Mouse (Mus musculus) embryonic facial prominence, embryonic 11.5 days (tissue): ENCODE data around the gene Cldnd2. TPM values are rescaled to one million over a fixed set of nuclear protein-coding genes. Genes with fewer than 3 reads are reported as not detected.

Source experiments
- ATAC-seq: fragments of 200-750 bp; cut with Nextera tagmentation; replicated peaks from 2 replicates; pipeline ENCODE4 v1.8.0; 2017; ENCODE audit warnings: low read depth; ENCODE audit not compliant: insufficient number of reproducible peaks, low FRiP score, low TSS enrichment
- DNase-seq: peaks from one replicate; pipeline ENCODE4 v3.0.0-alpha.2; 2015; ENCODE audit warnings: low spot score
- H3K27ac ChIP-seq: fragments of 300-500 bp; sonication (generic); replicated peaks from 2 replicates; pipeline ENCODE4 v1.5.1; 2014; ENCODE audit warnings: mild to moderate bottlenecking, low read depth, low read length, control low read depth
- H3K27me3 ChIP-seq: fragments of 300-500 bp; sonication (generic); 2 replicates; pipeline ENCODE4 v1.6.1; 2014; ENCODE audit warnings: mild to moderate bottlenecking, low read length, moderate library complexity, mixed read lengths; ENCODE audit not compliant: control insufficient read depth, insufficient read depth
- H3K36me3 ChIP-seq: fragments of 300-500 bp; sonication (generic); replicated peaks from 2 replicates; pipeline ENCODE4 v1.6.1; 2014; ENCODE audit warnings: low read depth, mild to moderate bottlenecking, low read length, moderate library complexity, mixed read lengths; ENCODE audit not compliant: control insufficient read depth, insufficient read depth
- H3K4me1 ChIP-seq: fragments of 300-500 bp; sonication (generic); 2 replicates; pipeline ENCODE4 v1.6.1; 2014; ENCODE audit warnings: low read length, mixed read lengths; ENCODE audit not compliant: control insufficient read depth, insufficient read depth
- H3K4me2 ChIP-seq: fragments of 300-500 bp; sonication (generic); 2 replicates; pipeline ENCODE4 v1.6.1; 2014; ENCODE audit warnings: low read depth, mild to moderate bottlenecking, control low read depth, low read length, moderate library complexity
- H3K4me3 ChIP-seq: fragments of 300-500 bp; sonication (generic); 2 replicates; pipeline ENCODE4 v1.5.1; 2014; ENCODE audit warnings: low read depth, low read length, control low read depth
- H3K9ac ChIP-seq: fragments of 300-500 bp; sonication (generic); replicated peaks from 2 replicates; pipeline ENCODE4 v1.6.1; 2014; ENCODE audit warnings: mild to moderate bottlenecking, control low read depth, low read length
- H3K9me3 ChIP-seq: fragments of 300-500 bp; sonication (generic); replicated peaks from 2 replicates; pipeline ENCODE4 v1.6.1; 2016; ENCODE audit warnings: mild to moderate bottlenecking, low read length, inconsistent platforms, mixed read lengths; ENCODE audit not compliant: control insufficient read depth
- WGBS: fragments of 180-500 bp; shearing (Covaris S2); extraction: QIAGEN DNeasy Blood & Tissue Kit; methylation state at CpG from one replicate; pipeline ENCODE4 v1.1.7; 2014; 5-methylcytosine and 5-hydroxymethylcytosine counted together
- polyA plus RNA-seq: library from polyadenylated mRNA; unstranded; fragments of >200 nt; fragmentation: Nextera tagmentation; extraction: Ambion mirVana; gene quantifications from 2 replicates; pipeline ENCODE4 v1.2.1, GENCODE M21; 2014

Gene Cldnd2
- polyA plus RNA-seq, 1 experiment from 2014 or later, result not detected

DNA sequence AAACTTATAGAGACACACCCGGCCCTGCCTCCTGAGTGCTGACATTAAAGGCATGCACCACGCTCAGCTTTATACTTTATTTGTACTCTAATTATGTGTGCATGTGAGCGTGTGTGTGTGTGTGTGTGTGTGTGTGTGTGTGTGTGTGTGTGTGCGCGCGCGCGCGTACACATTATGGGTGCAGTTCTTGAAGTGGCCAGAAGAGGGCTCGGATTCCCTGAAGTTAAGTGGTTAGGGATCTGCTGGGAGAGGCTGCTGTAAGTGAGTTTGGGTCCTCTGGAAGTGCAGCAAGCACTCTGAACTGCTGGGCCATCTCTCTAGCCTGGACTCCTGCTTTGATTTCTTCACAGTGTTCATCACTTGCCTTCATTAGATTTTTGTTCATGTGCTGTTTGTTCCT is 23.3 kb upstream of the Cldnd2 start:
- Histone ChIP-seq H3K27ac (no peak overlapping the region), H3K4me3 (no peak overlapping the region), H3K4me2 (no peak overlapping the region), H3K9ac (no peak overlapping the region), H3K4me1 (no peaks in the 10 kb centered on the region), H3K36me3 (no peaks in the 10 kb centered on the region), H3K27me3 (no peaks in the 10 kb centered on the region), H3K9me3 (no peaks in the 10 kb centered on the region)
- 81% methylated on average over 10 of the region's 10 CpGs for WGBS
- ATAC-seq (no peak), DNase-seq (no peak)

DNA sequence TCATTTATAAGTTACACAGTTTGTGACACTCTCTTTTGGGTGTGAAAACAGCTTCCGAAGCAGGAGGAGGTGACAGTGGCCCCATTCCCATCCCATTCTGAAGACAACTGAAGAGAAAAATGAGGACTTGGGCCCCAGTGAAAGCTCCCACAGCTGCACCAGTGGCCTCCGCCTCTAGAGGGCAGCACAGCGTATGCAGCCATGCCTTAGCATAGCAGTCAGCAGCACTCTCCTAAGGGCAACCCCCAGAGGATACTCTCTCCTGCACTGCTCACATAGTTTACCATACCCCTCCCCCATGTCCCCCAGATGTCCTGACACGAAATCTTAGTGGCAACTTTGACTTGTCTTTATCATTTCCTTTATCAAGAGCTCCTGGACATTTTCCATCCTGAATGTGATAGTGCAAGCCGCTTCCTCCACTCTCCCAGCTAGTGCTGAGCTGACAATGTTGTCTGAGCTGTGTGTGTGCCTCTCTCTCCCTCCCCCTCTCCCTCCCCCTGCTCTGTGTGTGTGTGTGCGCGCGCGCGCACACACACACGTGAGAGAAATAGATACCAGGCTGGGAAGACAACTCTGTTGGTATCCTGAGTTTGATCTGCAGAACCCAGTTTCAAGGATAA is 17.5 kb upstream of the Cldnd2 start:
- H3K27me3 ChIP-seq, result no peaks in the 10 kb centered on the region
- H3K4me1 ChIP-seq, result no peaks in the 10 kb centered on the region
- peak; percentile 87 for DNase-seq
- no peak overlapping the region for H3K4me2 ChIP-seq
- H3K36me3 ChIP-seq, result no peaks in the 10 kb centered on the region
- no peak overlapping the region for H3K27ac ChIP-seq
- WGBS, result 8% methylated on average over 11 of the region's 11 CpGs
- no peak overlapping the region for H3K9ac ChIP-seq
- no peak overlapping the region for H3K4me3 ChIP-seq
- H3K9me3 ChIP-seq, result no peaks in the 10 kb centered on the region
- ATAC-seq, result peak; percentile 95

DNA sequence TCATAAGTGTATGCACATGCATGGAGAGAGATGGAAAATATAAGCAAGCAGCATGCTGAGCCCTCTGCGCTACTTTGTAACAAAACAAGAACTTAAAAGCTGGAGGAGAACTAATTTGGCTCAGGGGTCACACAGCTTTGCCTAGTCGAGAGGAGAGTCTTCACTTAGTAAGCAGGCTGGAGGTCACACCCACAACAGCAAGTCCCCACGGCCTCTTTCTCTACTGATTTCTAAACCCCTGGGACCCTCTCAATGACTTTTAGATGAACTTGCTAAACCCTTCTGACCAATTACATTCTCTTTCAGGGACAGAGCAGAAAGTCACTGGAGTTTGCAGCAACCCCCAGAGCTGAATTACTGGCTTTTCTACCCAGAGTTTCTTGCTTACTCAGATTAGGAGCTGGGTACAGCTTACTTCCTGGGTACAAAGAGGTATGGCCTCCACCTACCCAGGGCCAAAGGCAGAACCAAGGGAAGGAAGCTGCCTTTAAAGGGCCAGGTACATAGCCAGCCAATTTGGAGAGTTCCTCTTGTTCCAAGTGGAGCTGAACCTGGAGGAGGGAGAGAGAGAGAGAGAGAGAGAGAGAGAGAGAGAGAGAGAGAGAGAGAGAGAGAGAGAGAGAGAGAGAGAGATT is 16.5 kb upstream of the Cldnd2 start:
- no peaks in the 10 kb centered on the region for H3K9me3 ChIP-seq
- H3K36me3 ChIP-seq, result no peaks in the 10 kb centered on the region
- H3K27ac ChIP-seq, result no peak overlapping the region
- H3K27me3 ChIP-seq, result no peaks in the 10 kb centered on the region
- no peak overlapping the region for H3K4me2 ChIP-seq
- ATAC-seq (no peak), DNase-seq (no peak)
- no peak overlapping the region for H3K9ac ChIP-seq
- no peaks in the 10 kb centered on the region for H3K4me1 ChIP-seq
- H3K4me3 ChIP-seq, result no peak overlapping the region
- 53% methylated on average over 3 of the region's 3 CpGs for WGBS

DNA sequence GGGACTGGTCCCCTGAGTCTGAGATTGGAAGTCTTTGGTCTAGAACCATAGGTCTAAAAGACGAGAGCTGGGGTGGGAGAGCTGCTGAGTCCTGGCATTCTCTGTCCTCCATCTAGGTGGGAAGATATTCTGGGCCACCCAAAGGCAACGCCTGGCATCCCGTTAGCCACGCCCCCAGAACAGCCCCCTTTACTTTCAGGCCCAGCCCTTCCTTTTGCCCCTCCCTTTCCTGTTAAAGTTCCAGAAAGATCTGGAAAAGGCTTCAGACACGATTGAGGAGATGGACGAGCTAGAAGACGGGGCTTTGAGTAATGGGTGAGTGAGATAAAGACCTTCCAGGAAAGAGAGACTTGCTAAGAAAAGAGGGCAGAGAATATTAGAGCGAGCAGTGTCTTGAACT is 13.2 kb upstream of the Cldnd2 start, which contains the start of gene Lim2:
Gene Lim2, plus strand, starts transcription at position 265 of the 400 bp plus-strand sequence.
- DNase-seq (no peak), ATAC-seq (no peak)
- no peaks in the 10 kb centered on the region for H3K9me3 ChIP-seq
- no peaks in the 10 kb centered on the region for H3K27me3 ChIP-seq
- no peak within 1 kb of the TSS for H3K4me3 ChIP-seq
- no peak within 1 kb of the TSS for H3K27ac ChIP-seq
- H3K9ac ChIP-seq, result no peak within 1 kb of the TSS
- WGBS, result 89% methylated on average over 8 of the region's 8 CpGs
- no peaks in the 10 kb centered on the region for H3K4me1 ChIP-seq
- H3K36me3 ChIP-seq, result no peaks in the 10 kb centered on the region
- H3K4me2 ChIP-seq, result no peak within 1 kb of the TSS

DNA sequence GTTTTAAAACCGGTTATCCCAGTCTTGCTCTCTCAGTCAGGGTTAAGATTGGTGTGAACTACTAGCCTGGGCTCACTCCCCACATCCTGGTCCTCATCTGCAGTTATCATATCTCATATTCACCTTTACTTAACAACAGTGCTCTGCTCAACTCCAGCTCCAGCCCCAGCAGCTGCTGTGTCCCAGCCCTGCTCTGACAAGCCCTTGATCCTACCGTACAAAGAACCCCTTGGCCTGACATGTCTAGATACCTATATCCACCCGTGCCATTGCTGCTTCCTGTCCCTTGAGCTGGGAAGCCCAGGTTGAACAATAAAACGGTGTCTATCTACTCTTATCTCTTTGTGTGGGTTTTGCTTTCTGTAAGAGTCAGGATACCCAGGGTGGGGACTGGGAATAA is 11.1 kb upstream of the Cldnd2 start:
- ATAC-seq (no peak), DNase-seq (no peak)
- Histone ChIP-seq H3K4me1 (no peaks in the 10 kb centered on the region), H3K27ac (no peak overlapping the region), H3K9me3 (no peaks in the 10 kb centered on the region), H3K4me3 (no peak overlapping the region), H3K4me2 (no peak overlapping the region), H3K27me3 (no peaks in the 10 kb centered on the region), H3K36me3 (no peaks in the 10 kb centered on the region), H3K9ac (no peak overlapping the region)
- WGBS, result 51% methylated on average over 4 of the region's 4 CpGs

DNA sequence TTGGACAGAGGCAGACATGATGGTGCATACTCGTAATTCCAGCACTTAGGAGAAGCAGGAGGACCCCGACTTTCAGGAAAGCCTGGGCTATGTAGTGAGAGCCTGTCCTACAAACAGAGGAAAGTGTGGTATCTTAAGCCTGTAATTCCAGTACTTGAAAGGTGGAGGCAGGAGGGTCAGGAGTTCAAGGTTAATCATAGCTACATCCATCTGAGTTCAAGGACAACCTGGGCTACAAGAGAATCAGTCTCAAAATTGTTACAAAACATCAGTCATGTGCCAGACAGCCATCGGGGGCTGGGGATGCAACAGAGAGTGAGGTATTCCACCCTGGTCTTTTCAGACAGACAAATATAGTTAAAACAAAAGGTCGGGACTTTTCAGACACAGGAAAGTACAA is 7.7 kb upstream of the Cldnd2 start:
- Histone ChIP-seq H3K9ac (no peak overlapping the region), H3K27me3 (no peaks in the 10 kb centered on the region), H3K36me3 (no peaks in the 10 kb centered on the region), H3K4me2 (no peak overlapping the region), H3K27ac (no peak overlapping the region), H3K9me3 (no peaks in the 10 kb centered on the region), H3K4me1 (no peaks in the 10 kb centered on the region), H3K4me3 (no peak overlapping the region)
- DNase-seq (no peak), ATAC-seq (no peak)
- WGBS, result 73% methylated on average over 4 of the region's 4 CpGs

DNA sequence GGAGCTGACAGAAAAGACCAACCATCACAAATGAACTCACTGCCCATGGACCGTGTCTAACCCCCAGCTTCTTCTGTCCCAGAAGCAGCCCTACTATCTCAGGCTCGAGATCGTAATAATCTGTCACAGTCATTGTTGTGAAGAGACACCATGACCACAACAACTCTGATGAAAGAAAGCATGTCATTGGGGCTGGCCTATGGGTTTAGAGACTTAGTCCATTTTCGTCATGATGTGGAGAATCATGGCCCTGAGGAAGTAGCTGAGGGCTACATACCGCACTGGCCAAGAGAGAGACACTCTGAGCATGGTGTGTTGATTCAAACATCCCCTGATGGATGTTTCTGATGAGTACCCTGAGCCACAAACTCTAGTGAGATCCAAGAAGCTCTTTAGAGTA is 5.9 kb upstream of the Cldnd2 start:
- Histone ChIP-seq H3K4me2 (no peak overlapping the region), H3K27me3 (no peaks in the 10 kb centered on the region), H3K4me3 (no peak overlapping the region), H3K36me3 (no peaks in the 10 kb centered on the region), H3K9ac (no peak overlapping the region), H3K4me1 (no peaks in the 10 kb centered on the region), H3K27ac (no peak overlapping the region), H3K9me3 (no peaks in the 10 kb centered on the region)
- 88% methylated on average over 5 of the region's 5 CpGs for WGBS
- no peak for DNase-seq
- ATAC-seq, result no peak

DNA sequence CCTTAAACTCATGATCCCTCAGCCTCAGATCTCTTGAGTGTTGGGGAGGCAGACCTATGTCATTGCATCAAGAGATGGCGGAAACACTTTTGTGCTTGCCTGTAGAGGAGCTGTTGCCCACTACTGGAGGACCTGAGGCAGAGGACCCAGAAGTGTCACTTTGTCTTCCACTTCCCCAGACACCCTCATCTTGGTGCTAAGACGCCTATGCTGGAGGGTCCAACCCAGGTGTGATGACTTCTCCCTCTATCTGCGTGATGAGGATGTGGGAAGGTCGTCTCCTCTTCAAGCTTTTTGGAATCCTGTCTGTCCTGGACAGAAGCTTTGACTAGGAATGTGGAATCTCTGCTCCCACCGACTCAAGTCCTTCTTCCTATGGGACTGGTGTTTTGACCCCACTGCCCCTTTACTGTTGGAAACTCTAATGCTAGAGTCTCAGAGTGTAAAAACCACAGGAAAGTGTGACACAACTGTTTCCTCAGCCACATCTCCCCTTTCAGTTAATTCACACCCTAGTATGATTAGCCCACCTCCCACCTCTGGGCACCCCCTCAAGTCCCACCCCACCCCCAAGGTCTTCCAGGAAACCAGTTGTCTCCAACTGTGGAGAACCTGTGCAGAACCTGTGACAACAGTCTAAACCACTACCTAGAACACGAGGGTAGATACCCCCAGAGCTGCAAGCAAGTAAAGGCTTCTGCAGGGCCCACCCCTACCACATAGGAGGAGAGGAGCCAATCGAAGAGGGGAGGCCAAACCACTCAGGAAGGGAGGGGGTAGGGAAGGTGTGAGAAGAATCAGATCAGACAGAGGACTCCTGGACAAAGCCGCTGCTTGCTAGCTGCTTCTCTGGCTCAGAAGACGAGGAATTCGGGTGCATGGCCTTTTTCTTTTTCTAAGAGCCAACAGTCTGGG is 4.0 kb upstream of the Cldnd2 start, which contains the start of gene Nkg7:
Gene Nkg7, plus strand, starts transcription at position 733 of the 915 bp plus-strand sequence.
- WGBS, result 82% methylated on average over 10 of the region's 10 CpGs
- no peak within 1 kb of the TSS for H3K9ac ChIP-seq
- no peaks in the 10 kb centered on the region for H3K9me3 ChIP-seq
- no peaks in the 10 kb centered on the region for H3K4me1 ChIP-seq
- no peak within 1 kb of the TSS for H3K4me3 ChIP-seq
- no peak within 1 kb of the TSS for H3K27ac ChIP-seq
- no peak within 1 kb of the TSS for H3K4me2 ChIP-seq
- no peak for ATAC-seq
- no peak for DNase-seq
- no peaks in the 10 kb centered on the region for H3K27me3 ChIP-seq
- H3K36me3 ChIP-seq, result no peaks in the 10 kb centered on the region
